Mouse (Mus musculus) midbrain, embryonic 10.5 days (tissue): ENCODE results near the gene Rdh5. TPM values are rescaled to one million over a fixed set of nuclear protein-coding genes. Genes with fewer than 3 reads are reported as not detected.

Experiments
- DNase-seq: peaks from one replicate; pipeline ENCODE4 v3.0.0-alpha.2; 2017; ENCODE audit warnings: low spot score
- H3K27ac ChIP-seq: fragments of 300-500 bp; sonication (generic); replicated peaks from 2 replicates; pipeline ENCODE4 v1.5.1; 2016; ENCODE audit warnings: mild to moderate bottlenecking
- H3K27me3 ChIP-seq: fragments of 300-500 bp; sonication (generic); 2 replicates; pipeline ENCODE4 v1.6.1; 2016; ENCODE audit warnings: low read depth, mild to moderate bottlenecking; ENCODE audit not compliant: poor library complexity, severe bottlenecking
- H3K36me3 ChIP-seq: fragments of 300-500 bp; sonication (generic); 2 replicates; pipeline ENCODE4 v1.6.1; 2016; ENCODE audit warnings: mild to moderate bottlenecking, moderate library complexity
- H3K4me1 ChIP-seq: fragments of 300-500 bp; sonication (generic); 2 replicates; pipeline ENCODE4 v1.6.1; 2016
- H3K4me3 ChIP-seq: fragments of 300-500 bp; sonication (generic); 2 replicates; pipeline ENCODE4 v1.5.1; 2016; ENCODE audit warnings: mild to moderate bottlenecking, moderate library complexity
- H3K9me3 ChIP-seq: fragments of 300-500 bp; sonication (generic); replicated peaks from 2 replicates; pipeline ENCODE4 v1.6.1; 2016; ENCODE audit warnings: mild to moderate bottlenecking
- WGBS: fragments of 180-500 bp; shearing (Covaris S2); methylation state at CpG from one replicate; pipeline ENCODE4 v1.1.7; 2016; 5-methylcytosine and 5-hydroxymethylcytosine counted together
- polyA plus RNA-seq: library from polyadenylated mRNA; unstranded; fragments of >200 nt; fragmentation: Nextera tagmentation; extraction: Ambion mirVana; gene quantifications from 2 replicates; pipeline ENCODE4 v1.2.1, GENCODE M21; 2016

Rdh5 gene
- polyA plus RNA-seq, 1 experiment from 2014 or later = 14.9 TPM

GRCm38 (mm10) chr10:128911430-128911829, 11.3 kb downstream of the Rdh5 start:
- H3K9me3 ChIP-seq = no peaks in the 10 kb centered on the region
- H3K27me3 ChIP-seq = peaks cover 45% of the 10 kb centered on the region
- 88% methylated on average over 6 of the region's 6 CpGs for WGBS
- peaks cover 36% of the 10 kb centered on the region for H3K4me1 ChIP-seq
- H3K27ac ChIP-seq = no peak overlapping the region
- no peak for DNase-seq
- peaks cover 26% of the 10 kb centered on the region for H3K36me3 ChIP-seq
- 0 out of 2 replicates have a peak overlapping the region, but pooled peaks have one; percentile 86 for H3K4me3 ChIP-seq

- DNase-seq = peak; percentile 56
- Histone ChIP-seq H3K4me3 (peak overlapping the region; percentile 86), H3K36me3 (peaks cover 17% of the 10 kb centered on the region; the same call in 1 of the 2 replicates), H3K27ac (peak overlapping the region; percentile 91), H3K9me3 (no peaks in the 10 kb centered on the region), H3K27me3 (peaks cover 45% of the 10 kb centered on the region), H3K4me1 (peaks cover 36% of the 10 kb centered on the region)
- 4% methylated on average over 61 of the region's 66 CpGs for WGBS
These were observed 12.4 kb downstream of the Rdh5 start for GRCm38 (mm10) chr10:128910066-128910841.

DNA sequence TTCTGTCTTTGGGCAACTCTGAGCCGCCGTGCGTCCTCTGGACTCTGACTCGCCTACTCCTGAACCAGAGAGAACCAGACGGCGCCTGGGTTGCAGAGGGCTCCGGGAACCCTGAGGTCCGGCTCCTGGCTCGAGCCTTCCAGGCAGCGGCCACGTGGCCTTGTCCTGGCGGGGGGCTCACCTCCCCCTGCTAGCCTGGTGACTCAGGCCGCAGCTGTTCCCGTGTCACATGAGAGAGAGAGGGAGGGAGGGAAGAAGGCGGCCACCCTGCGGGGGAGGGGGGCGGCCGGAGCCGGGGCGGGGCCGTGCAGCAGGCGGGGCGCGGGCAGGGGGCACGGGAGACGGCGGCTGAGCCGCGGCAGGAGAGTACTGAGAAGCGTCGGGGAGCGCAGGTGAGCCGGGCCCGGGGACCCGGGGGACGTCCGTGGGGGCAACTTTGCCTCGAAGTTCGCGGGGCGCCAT, 13.1 kb downstream of the Rdh5 start:
- Histone ChIP-seq H3K9me3 (no peaks in the 10 kb centered on the region), H3K36me3 (peaks cover 17% of the 10 kb centered on the region; the same call in 1 of the 2 replicates), H3K27ac (peak overlapping the region; percentile 91), H3K27me3 (peaks cover 45% of the 10 kb centered on the region), H3K4me3 (peak overlapping the region; percentile 86), H3K4me1 (peaks cover 36% of the 10 kb centered on the region)
- peak; percentile 86 for DNase-seq
- WGBS = under 1% methylated on average over 38 of the region's 41 CpGs

DNA sequence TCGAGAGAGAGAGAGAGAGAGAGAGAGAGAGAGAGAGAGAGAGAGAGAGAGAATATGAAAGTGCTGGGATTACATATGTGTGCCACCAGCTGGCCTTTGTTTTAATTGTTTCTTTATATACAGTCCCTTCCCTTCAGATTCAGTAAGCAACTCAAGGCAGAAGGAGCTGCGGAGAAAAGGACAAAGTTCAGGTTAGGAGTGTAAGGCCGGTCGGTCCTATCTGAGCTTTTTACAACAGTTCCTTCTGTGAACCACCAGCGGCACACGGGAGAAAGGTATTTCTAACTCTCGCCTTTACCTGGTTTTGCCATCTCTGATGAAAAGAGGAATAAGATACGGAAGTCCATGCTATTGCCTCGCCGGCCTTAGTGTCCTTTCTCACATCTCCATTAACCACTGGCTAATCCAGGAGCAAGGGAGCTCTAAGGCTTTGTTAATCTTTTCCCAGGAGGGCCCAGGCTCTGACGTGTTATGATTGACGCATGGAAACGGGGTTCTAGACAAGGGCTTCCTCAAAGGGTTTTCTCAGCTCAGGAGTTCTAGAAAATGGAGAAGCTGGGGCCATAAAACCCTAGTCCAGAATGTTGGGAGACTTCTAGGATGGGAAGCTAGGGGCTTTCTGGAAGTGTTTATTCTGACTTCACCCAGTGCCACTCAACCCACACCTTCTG, 13.8 kb downstream of the Rdh5 start:
- peaks cover 13% of the 10 kb centered on the region; the same call in 1 of the 2 replicates for H3K36me3 ChIP-seq
- H3K9me3 ChIP-seq = no peaks in the 10 kb centered on the region
- peaks cover 45% of the 10 kb centered on the region for H3K27me3 ChIP-seq
- WGBS = 62% methylated on average over 13 of the region's 13 CpGs
- peak overlapping the region; percentile 91 for H3K27ac ChIP-seq
- H3K4me3 ChIP-seq = peak overlapping the region; percentile 86
- H3K4me1 ChIP-seq = peaks cover 36% of the 10 kb centered on the region
- DNase-seq = no peak

- Histone ChIP-seq H3K27me3 (peaks cover 22% of the 10 kb centered on the region), H3K4me3 (no peak overlapping the region), H3K27ac (no peak overlapping the region), H3K36me3 (no peaks in the 10 kb centered on the region), H3K4me1 (peaks cover 10% of the 10 kb centered on the region), H3K9me3 (no peaks in the 10 kb centered on the region)
- WGBS = 79% methylated on average over 5 of the region's 5 CpGs
- DNase-seq = no peak
These were observed 17.9 kb downstream of the Rdh5 start for GRCm38 (mm10) chr10:128904812-128905211.

- no peaks in the 10 kb centered on the region for H3K9me3 ChIP-seq
- WGBS = 89% methylated on average over 3 of the region's 3 CpGs
- peaks cover 4% of the 10 kb centered on the region for H3K27me3 ChIP-seq
- DNase-seq = no peak
- H3K27ac ChIP-seq = no peak overlapping the region
- no peak overlapping the region for H3K4me3 ChIP-seq
- no peaks in the 10 kb centered on the region for H3K36me3 ChIP-seq
- H3K4me1 ChIP-seq = no peaks in the 10 kb centered on the region
These were observed 20.2 kb downstream of the Rdh5 start for GRCm38 (mm10) chr10:128902409-128902988.

- Histone ChIP-seq H3K4me1 (peaks cover 2% of the 10 kb centered on the region), H3K36me3 (no peaks in the 10 kb centered on the region), H3K27me3 (peaks cover 13% of the 10 kb centered on the region), H3K9me3 (no peaks in the 10 kb centered on the region), H3K4me3 (no peak overlapping the region), H3K27ac (no peak overlapping the region)
- 83% methylated on average over 1 of the region's 1 CpGs for WGBS
- DNase-seq = no peak
These were observed 21.3 kb downstream of the Rdh5 start for GRCm38 (mm10) chr10:128901409-128901808.

- Histone ChIP-seq H3K27ac (no peak within 1 kb of the TSS), H3K36me3 (no peaks in the 10 kb centered on the region), H3K4me3 (no peak within 1 kb of the TSS), H3K4me1 (peaks cover 9% of the 10 kb centered on the region), H3K9me3 (no peaks in the 10 kb centered on the region), H3K27me3 (peaks cover 20% of the 10 kb centered on the region)
- WGBS = 81% methylated on average over 3 of the region's 3 CpGs
- no peak for DNase-seq
These were observed 22.0 kb downstream of the Rdh5 start, which contains the start of gene Cd63 for GRCm38 (mm10) chr10:128900698-128901097. Cd63 (plus strand) TSS chr10:128900989.

- WGBS = 83% methylated on average over 6 of the region's 6 CpGs
- no peaks in the 10 kb centered on the region for H3K36me3 ChIP-seq
- H3K4me3 ChIP-seq = no peak overlapping the region
- H3K27me3 ChIP-seq = peaks cover 23% of the 10 kb centered on the region
- H3K9me3 ChIP-seq = no peaks in the 10 kb centered on the region
- no peak for DNase-seq
- H3K4me1 ChIP-seq = peaks cover 11% of the 10 kb centered on the region
- no peak overlapping the region for H3K27ac ChIP-seq
These were observed 22.8 kb downstream of the Rdh5 start for GRCm38 (mm10) chr10:128899759-128900490.

DNA sequence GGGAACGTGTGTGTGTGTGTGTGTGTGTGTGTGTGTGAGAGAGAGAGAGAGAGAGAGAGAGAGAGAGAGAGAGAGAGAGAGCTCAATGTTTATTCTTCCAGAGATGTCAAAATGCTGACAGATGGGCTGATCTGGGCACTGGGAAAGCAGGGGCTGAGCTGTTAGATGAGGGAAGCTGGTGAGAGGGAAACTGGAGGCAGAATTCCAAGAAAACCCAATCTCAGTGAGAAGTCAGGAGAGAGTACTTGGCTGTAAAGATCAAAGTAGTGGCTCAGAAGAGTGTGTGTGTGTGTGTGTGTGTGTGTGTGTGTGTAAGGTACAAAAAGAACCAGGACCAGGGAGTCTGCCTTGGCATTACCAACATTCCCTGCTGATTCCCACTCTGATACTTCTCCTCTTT, 25.2 kb downstream of the Rdh5 start:
- no peak overlapping the region for H3K27ac ChIP-seq
- H3K36me3 ChIP-seq = no peaks in the 10 kb centered on the region
- 41% methylated on average over 1 of the region's 1 CpGs for WGBS
- H3K4me1 ChIP-seq = peaks cover 17% of the 10 kb centered on the region
- DNase-seq = no peak
- no peak overlapping the region for H3K4me3 ChIP-seq
- H3K27me3 ChIP-seq = peaks cover 48% of the 10 kb centered on the region
- no peaks in the 10 kb centered on the region for H3K9me3 ChIP-seq

DNA sequence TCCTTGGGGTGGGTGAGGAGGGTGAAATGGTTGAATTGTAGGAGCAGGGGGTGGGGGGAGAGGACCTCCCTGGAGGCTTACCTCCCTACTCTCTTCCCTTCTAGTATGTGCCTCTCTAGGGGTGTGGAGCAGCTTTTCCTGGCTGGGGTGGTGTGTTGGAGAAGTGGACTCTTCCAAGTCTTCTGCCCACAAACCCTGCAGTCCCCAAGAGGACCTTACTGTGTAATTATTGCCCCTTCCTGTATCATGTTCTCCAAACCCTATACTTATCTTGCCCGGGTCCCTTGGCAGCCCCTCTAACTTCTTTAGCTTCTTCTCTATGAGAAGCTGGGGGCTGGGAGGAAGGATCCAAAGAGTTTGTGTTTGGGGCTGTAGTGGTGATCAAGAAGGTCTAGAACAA, 25.9 kb downstream of the Rdh5 start:
- Histone ChIP-seq H3K27me3 (peaks cover 51% of the 10 kb centered on the region), H3K36me3 (no peaks in the 10 kb centered on the region), H3K4me1 (peaks cover 24% of the 10 kb centered on the region), H3K27ac (no peak overlapping the region), H3K9me3 (no peaks in the 10 kb centered on the region), H3K4me3 (no peak overlapping the region)
- WGBS = 56% methylated on average over 1 of the region's 1 CpGs
- no peak for DNase-seq

DNA sequence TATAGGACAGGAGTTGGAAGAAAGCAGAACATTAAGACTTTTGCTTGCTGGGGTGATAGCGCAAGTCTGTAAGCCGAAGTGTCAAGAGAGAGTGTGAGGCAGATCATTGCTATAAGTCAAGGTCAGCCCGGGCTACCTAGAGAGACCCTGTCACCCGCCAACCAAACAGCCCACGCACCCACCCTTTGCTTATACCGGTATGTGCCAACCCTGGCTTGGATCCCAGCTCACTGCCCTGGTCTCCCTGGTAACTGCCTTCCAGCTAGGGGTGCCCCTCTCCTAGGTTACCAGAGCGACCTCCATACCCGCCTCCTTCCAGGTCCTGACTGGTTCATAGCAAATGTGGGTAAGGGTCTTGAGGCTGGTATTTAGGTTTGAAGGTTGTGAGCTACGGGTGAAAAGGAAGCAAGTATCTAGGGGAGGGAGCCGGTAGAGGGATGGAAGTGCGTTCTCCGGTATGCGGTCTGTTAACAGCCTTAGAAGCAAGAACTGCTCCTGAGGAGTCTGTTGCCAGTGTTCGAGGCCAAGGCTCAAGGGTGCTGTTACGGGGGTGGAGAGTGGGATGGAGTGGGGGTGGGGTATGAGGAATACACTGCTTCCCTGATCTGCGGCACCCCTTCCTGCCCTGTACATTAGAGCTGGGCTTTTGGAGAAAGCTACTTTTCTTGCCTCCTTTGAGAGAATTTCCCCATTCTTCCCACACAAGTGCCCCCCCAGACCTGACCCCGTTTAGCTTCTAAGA, 26.6 kb downstream of the Rdh5 start:
- no peak overlapping the region for H3K27ac ChIP-seq
- peak overlapping the region; percentile 24; the same call in 1 of the 2 replicates for H3K4me3 ChIP-seq
- no peaks in the 10 kb centered on the region for H3K9me3 ChIP-seq
- 2% methylated on average over 17 of the region's 17 CpGs for WGBS
- peaks cover 51% of the 10 kb centered on the region for H3K27me3 ChIP-seq
- H3K4me1 ChIP-seq = peaks cover 24% of the 10 kb centered on the region
- H3K36me3 ChIP-seq = no peaks in the 10 kb centered on the region
- DNase-seq = no peak
